ENCODE assay signal across 15 mouse cellular contexts in the genomic region with DNA sequence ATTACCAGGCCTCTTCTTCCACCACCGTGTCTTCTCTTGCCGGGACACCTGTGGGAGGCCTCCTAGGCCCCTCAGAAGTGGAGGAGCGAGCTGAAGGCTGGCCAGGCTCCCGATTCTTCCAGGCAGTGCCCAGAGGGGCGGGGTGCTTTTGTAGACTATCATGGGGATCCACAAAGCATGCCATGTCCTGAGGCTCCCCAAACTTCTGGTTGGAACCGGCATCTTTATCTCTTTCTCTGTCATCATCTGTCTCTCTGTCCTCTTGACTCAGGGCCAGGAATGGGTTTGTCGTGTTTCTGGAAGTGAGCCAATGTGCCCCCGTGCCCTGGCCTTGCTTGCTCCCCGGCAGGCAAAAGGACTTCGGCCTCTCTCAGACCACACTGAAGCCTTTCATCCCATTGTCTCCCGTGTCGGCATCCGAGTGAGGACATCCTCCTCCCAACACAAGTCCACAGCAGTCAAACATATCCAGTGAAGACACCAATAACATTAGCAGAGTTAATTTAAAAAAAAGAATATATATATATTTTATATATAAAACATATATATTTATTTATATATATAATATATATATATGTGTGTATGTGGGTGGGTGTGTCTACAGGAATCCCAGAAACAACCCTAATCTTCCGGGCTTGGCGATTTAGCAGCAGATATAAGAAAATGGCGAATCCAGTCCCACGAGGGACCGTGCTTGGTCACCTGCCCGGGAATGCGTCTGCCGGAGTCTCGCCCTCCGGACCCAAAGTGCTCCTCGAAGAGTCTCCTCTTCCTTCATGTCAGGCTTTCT. TPM values are rescaled to one million over a fixed set of nuclear protein-coding genes. Genes with fewer than 3 reads are reported as not detected.
DNase-seq lines count a peak whose midpoint lies in the region; ATAC-seq lines count a peak whose summit lies in the region.
"Had no signal": no experiment of that assay in that cellular context is flagged by ENCODE, and none has a peak within 500 bp of the region (broad histone marks: within the 10 kb centered on the region; RNA-seq: fewer than 3 reads in every experiment).

No protein-coding gene starts in this region.

- no peaks in the 10 kb centered on the region for H3K27me3 ChIP-seq in kidney, embryonic 15.5 days
- H3K27me3 ChIP-seq in liver, embryonic 15.5 days: no peaks in the 10 kb centered on the region
- H3K27me3 ChIP-seq: lung, embryonic 15.5 days; neural tube, embryonic 13.5 days had no signal

- H3K9ac ChIP-seq in kidney, embryonic 15.5 days: no peak overlapping the region
- no peak overlapping the region for H3K9ac ChIP-seq in liver, embryonic 15.5 days
- H3K9ac ChIP-seq: lung, embryonic 15.5 days; neural tube, embryonic 13.5 days had no signal

- no peak overlapping the region for H3K4me3 ChIP-seq in kidney, embryonic 15.5 days (replicated peaks)
- H3K4me3 ChIP-seq in liver, embryonic 15.5 days (replicated peaks): no peak overlapping the region
- H3K4me3 ChIP-seq: embryonic facial prominence, embryonic 10.5 days; lung, embryonic 15.5 days; neural tube, embryonic 13.5 days had no signal

- H3K4me1 ChIP-seq in kidney, embryonic 15.5 days: peaks cover 7% of the 10 kb centered on the region; the same call in 1 of the 2 replicates
- peaks cover 10% of the 10 kb centered on the region for H3K4me1 ChIP-seq in liver, embryonic 15.5 days (replicated peaks)
- H3K4me1 ChIP-seq: neural tube, embryonic 13.5 days had no signal

- peaks cover 85% of the 10 kb centered on the region for H3K36me3 ChIP-seq in kidney, embryonic 15.5 days
- peaks cover 68% of the 10 kb centered on the region for H3K36me3 ChIP-seq in liver, embryonic 15.5 days (replicated peaks)

- ATAC-seq in kidney, embryonic 15.5 days (replicated peaks; ENCODE audit: low FRiP score): no peak
- ATAC-seq in liver, embryonic 15.5 days (ENCODE audit: insufficient read depth): peak; percentile 56

- peak; percentile 51 to 58 for DNase-seq in cerebellum, postnatal 10 days
- no peak for DNase-seq in cerebellum, adult 8-10 months
- peak; percentile 40 for DNase-seq in kidney, adult 18-20 months
- peak; percentile 42 to 60 for DNase-seq in kidney, adult 8-10 months
- DNase-seq in embryo, embryonic 11 days: no peak
- no peak for DNase-seq in thymus, postnatal 4 days
- DNase-seq: B cell, adult 2 months; cerebellum, adult 2 months; gastrocnemius, postnatal 36 days; heart, postnatal 4 days had no signal

- H3K27ac ChIP-seq in kidney, embryonic 15.5 days: no peak overlapping the region
- no peak overlapping the region; the same call in 1 of the 2 replicates for H3K27ac ChIP-seq in liver, embryonic 15.5 days (replicated peaks)
- H3K27ac ChIP-seq: embryonic facial prominence, embryonic 10.5 days; lung, embryonic 15.5 days; neural tube, embryonic 13.5 days had no signal

- 81% methylated on average over 24 of the region's 24 CpGs for WGBS in kidney, embryonic 15.5 days
- WGBS in liver, embryonic 15.5 days (ENCODE audit: insufficient replicate concordance): 76% methylated on average over 24 of the region's 24 CpGs

- no peaks in the 10 kb centered on the region for H3K9me3 ChIP-seq in kidney, embryonic 15.5 days (replicated peaks)
- no peaks in the 10 kb centered on the region for H3K9me3 ChIP-seq in liver, embryonic 15.5 days (replicated peaks)
- H3K9me3 ChIP-seq: embryonic facial prominence, embryonic 10.5 days; lung, embryonic 15.5 days; neural tube, embryonic 13.5 days had no signal

- H3K4me2 ChIP-seq in kidney, embryonic 15.5 days: no peak overlapping the region
- H3K4me2 ChIP-seq in liver, embryonic 15.5 days: no peak overlapping the region
- H3K4me2 ChIP-seq: lung, embryonic 15.5 days; neural tube, embryonic 13.5 days had no signal

RNA-seq across cellular contexts. Expression of a gene that starts 14.0 kb away (rescaled TPM):
- polyA plus RNA-seq in kidney, embryonic 15.5 days (2015; fragmentation: Nextera tagmentation; extraction: Ambion mirVana): 5.9 and 6.6 TPM in 2 replicates
- 1.2 and 1.4 TPM in 2 replicates for polyA plus RNA-seq in liver, embryonic 15.5 days (2015; fragmentation: Nextera tagmentation; extraction: Ambion mirVana)

Comparison
In these comparisons a context has a peak if more than half of its experiments do, and no peak if none do; other contexts are left out.
1. DNase-seq: peak in cerebellum, postnatal 10 days (2 of 2), kidney, adult 18-20 months (single experiment) and kidney, adult 8-10 months (2 of 2); none in cerebellum, adult 8-10 months (single experiment), embryo, embryonic 11 days (single experiment) and thymus, postnatal 4 days (single experiment).